14 mouse cellular contexts compared by ENCODE assay signal in the genomic region with DNA sequence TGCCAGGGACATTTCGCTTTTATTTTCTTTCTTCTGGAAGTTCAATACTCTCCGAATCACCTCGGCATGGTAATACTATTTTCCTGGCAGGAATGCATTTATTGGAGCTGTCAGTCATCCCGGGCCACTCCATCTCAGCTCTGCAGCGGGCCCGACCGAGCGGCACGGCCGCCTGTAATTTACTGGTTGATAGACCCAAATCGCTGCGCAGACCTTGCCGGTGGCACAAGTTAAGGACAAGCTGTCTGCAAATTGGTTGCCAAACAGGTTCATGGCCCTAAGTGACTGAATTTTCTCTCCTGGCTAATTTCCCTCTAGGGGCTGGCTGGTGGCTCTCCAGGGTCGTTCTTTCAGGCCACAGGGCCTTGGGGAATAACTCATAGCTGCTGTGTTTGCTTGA.
"Had no signal": no experiment of that assay in that cellular context is flagged by ENCODE, and none has a peak within 500 bp of the region (broad histone marks: within the 10 kb centered on the region; RNA-seq: fewer than 3 reads in every experiment).

No protein-coding gene starts in this region.

- H3K4me3 ChIP-seq: layer of hippocampus, adult 2 months; left cerebral cortex, adult 2 months; liver, embryonic 13.5 days; midbrain, embryonic 15.5 days; myocyte; neural tube, embryonic 13.5 days; stomach, embryonic 15.5 days had no signal

- H3K9me3 ChIP-seq: midbrain, embryonic 15.5 days; neural tube, embryonic 13.5 days; stomach, embryonic 15.5 days had no signal

- H3K27ac ChIP-seq: kidney, postnatal 0 days; layer of hippocampus, adult 2 months; left cerebral cortex, adult 2 months; liver, embryonic 13.5 days; midbrain, embryonic 15.5 days; neural tube, embryonic 13.5 days; stomach, embryonic 15.5 days had no signal

- DNase-seq: layer of hippocampus, postnatal 36 days; liver, embryonic 13.5 days; lung, postnatal 14 days; lung, postnatal 4 days; right cerebral cortex, postnatal 25 days; spleen, adult 18-20 months had no signal

- H3K4me2 ChIP-seq: liver, embryonic 13.5 days; midbrain, embryonic 11.5 days; midbrain, embryonic 15.5 days; neural tube, embryonic 13.5 days; stomach, embryonic 15.5 days had no signal

- H3K4me1 ChIP-seq: liver, embryonic 13.5 days; stomach, embryonic 15.5 days had no signal

- H3K36me3 ChIP-seq: liver, embryonic 13.5 days; midbrain, embryonic 15.5 days; neural tube, embryonic 13.5 days; stomach, embryonic 15.5 days had no signal

- H3K9ac ChIP-seq: liver, embryonic 13.5 days; midbrain, embryonic 15.5 days; stomach, embryonic 15.5 days had no signal

- ATAC-seq: midbrain, embryonic 15.5 days had no signal

- H3K27me3 ChIP-seq: liver, embryonic 13.5 days; midbrain, embryonic 15.5 days; neural tube, embryonic 13.5 days; stomach, embryonic 15.5 days had no signal
